Mouse (Mus musculus): ENCODE data around the gene Itga6. TPM values are rescaled to one million over a fixed set of nuclear protein-coding genes. Genes with fewer than 3 reads are reported as not detected.

Itga6 gene
- polyA plus RNA-seq, 1 experiment from 2014 or later: 31.1 TPM

DNA sequence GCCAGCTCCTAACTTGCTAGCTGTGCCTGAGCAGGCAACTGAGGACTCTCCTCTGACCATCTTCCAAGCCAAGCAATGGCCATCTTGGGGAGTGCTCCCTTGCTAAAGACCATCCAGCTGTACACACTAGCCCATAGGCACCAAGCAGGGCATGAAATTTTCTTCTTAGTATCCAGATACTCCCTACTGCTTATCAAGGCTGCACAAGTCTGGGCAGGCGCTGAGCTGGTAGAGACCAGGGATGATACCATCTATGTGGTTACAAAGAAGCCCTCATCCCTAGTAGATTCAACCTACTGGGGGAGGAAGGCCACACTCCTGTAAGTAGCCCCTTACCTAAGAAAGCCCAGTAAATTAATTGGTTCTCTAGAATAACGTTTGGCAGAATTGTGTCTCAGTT, 7.0 kb downstream of the Itga6 start:
- peaks cover 23% of the 10 kb centered on the region for H3K4me1 ChIP-seq
- no peak overlapping the region for H3K4me3 ChIP-seq
- H3K27me3 ChIP-seq: no peaks in the 10 kb centered on the region
- H3K4me2 ChIP-seq: no peak overlapping the region
- no peaks in the 10 kb centered on the region for H3K9me3 ChIP-seq (replicated peaks)
- ATAC-seq: no peak
- H3K9ac ChIP-seq: no peak overlapping the region
- no peaks in the 10 kb centered on the region for H3K36me3 ChIP-seq (ENCODE audit: poor library complexity, severe bottlenecking)
- no peak overlapping the region for H3K27ac ChIP-seq
- WGBS: 87% methylated on average over 2 of the region's 2 CpGs

DNA sequence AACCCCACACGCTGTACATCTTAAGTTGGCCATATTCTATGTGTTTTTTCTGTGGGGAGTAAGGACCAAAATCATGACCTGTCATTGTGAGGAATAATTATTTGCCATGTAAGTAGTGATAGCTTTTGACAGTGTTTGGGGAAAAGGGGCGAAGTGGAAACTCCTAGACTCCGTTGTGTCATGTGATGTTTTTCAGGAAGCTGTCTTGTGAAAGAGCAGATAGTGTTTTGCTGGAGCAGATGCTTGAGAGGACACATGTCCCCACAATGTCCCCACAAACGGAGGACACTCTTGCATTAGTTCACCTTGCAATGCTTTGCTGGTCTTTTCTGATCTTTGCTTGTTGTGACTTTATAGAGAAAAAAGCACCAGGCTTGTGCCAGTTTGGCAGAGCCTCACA, 7.7 kb downstream of the Itga6 start:
- no peak overlapping the region for H3K9ac ChIP-seq
- no peak overlapping the region for H3K4me3 ChIP-seq
- no peaks in the 10 kb centered on the region for H3K9me3 ChIP-seq (replicated peaks)
- H3K27me3 ChIP-seq: no peaks in the 10 kb centered on the region
- ATAC-seq: no peak
- no peak overlapping the region for H3K4me2 ChIP-seq
- WGBS: 93% methylated on average over 4 of the region's 4 CpGs
- no peak overlapping the region for H3K27ac ChIP-seq
- H3K4me1 ChIP-seq: peaks cover 23% of the 10 kb centered on the region
- no peaks in the 10 kb centered on the region for H3K36me3 ChIP-seq (ENCODE audit: poor library complexity, severe bottlenecking)

DNA sequence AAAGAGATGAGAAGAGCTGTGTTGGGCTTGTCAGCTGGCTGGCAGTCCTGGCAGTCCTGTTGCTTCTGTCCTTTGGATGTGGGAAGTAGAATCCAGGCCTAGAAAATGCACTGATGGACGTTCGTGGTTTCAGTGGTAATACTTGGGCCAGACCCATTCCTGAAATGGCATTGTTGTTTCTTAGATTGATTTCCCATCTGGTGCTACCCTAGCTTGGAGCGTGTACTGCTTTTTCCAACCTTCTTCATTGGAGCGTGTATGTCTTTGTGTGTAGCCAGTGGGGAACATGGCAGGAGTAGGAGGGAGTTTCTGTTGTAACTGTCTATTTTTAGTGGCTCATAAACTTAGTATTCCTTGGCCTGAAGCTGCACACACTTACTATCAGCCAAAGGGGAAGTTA, 10.3 kb downstream of the Itga6 start:
- H3K4me3 ChIP-seq: no peak overlapping the region
- H3K27ac ChIP-seq: no peak overlapping the region
- H3K9ac ChIP-seq: no peak overlapping the region
- no peaks in the 10 kb centered on the region for H3K27me3 ChIP-seq
- H3K4me2 ChIP-seq: no peak overlapping the region
- 88% methylated on average over 4 of the region's 4 CpGs for WGBS
- no peaks in the 10 kb centered on the region for H3K9me3 ChIP-seq (replicated peaks)
- H3K4me1 ChIP-seq: peaks cover 12% of the 10 kb centered on the region
- no peak for ATAC-seq
- no peaks in the 10 kb centered on the region for H3K36me3 ChIP-seq (ENCODE audit: poor library complexity, severe bottlenecking)

DNA sequence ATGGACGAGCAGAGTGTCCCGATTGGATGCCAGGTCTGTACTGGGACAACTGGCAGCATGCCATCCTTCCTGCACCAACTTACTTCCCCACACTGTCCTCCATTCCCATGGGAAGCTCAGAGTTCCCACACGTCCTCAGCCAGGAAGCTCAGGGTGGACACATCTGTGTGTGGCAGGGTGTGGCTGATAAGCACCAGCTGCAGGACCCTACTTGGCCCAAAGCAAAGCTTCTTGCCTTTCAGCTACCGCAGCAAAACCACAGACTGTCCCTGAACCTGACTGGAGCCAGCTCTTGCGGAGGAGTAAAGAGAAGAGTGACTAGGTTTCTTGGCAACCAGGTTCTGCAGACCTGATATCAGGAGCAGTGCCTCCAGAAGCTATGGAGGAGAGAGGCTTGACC, 11.7 kb downstream of the Itga6 start:
- Histone ChIP-seq H3K36me3 (ENCODE audit: poor library complexity, severe bottlenecking) (no peaks in the 10 kb centered on the region), H3K4me1 (peaks cover 8% of the 10 kb centered on the region), H3K27ac (no peak overlapping the region), H3K4me3 (no peak overlapping the region), H3K9me3 (replicated peaks) (no peaks in the 10 kb centered on the region), H3K9ac (no peak overlapping the region), H3K4me2 (no peak overlapping the region), H3K27me3 (no peaks in the 10 kb centered on the region)
- WGBS: 87% methylated on average over 5 of the region's 5 CpGs
- no peak for ATAC-seq

DNA sequence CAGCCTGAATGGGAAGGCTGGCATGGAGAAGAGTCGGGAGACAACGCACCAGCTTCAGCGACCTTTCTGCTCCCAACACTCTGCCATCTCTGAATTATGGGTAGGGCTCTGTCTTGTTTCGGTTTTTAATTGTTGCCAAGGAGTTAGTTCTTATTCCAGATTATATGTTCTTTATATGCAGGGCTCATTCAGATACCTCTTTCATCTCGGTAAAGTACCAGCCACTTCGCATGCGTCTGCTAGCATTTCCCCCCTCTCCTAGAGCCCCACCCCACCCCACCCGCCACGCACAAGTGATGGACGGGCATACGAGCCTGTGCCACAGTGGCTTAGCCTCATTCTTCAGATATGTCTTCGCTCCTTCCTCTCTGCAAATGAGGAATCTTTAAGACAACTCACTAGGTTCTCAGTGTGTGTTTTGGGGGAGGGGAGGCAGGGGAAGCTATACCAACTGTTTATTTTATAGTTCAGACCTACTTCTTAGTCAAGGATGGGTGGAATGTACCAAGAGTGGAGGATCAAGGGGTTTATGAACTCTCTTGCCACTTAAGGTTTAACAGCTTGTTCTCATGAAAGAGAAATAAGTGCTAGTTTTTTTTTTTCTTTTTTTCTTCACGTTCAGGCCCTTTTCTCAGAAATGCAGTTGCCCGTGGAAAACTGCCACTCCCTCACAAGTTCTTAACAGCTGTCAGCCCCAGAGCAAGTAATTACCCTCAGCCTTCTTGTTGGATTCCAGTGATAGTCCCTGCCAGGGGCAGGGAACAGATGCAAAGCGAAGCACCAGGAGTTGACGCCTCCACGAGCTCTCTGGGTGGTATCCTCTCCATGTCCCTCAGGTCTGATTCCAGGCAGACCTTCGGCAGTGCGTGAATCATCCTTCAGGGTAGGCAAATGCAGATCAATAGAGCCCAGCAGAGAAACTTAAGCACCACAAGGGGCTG, 13.4 kb downstream of the Itga6 start:
- no peak overlapping the region for H3K9ac ChIP-seq
- ATAC-seq: no peak
- H3K27me3 ChIP-seq: no peaks in the 10 kb centered on the region
- no peaks in the 10 kb centered on the region for H3K36me3 ChIP-seq (ENCODE audit: poor library complexity, severe bottlenecking)
- H3K4me2 ChIP-seq: no peak overlapping the region
- H3K4me1 ChIP-seq: peaks cover 8% of the 10 kb centered on the region
- no peaks in the 10 kb centered on the region for H3K9me3 ChIP-seq (replicated peaks)
- H3K27ac ChIP-seq: peak overlapping the region; percentile 25
- no peak overlapping the region for H3K4me3 ChIP-seq
- WGBS: 64% methylated on average over 19 of the region's 19 CpGs

DNA sequence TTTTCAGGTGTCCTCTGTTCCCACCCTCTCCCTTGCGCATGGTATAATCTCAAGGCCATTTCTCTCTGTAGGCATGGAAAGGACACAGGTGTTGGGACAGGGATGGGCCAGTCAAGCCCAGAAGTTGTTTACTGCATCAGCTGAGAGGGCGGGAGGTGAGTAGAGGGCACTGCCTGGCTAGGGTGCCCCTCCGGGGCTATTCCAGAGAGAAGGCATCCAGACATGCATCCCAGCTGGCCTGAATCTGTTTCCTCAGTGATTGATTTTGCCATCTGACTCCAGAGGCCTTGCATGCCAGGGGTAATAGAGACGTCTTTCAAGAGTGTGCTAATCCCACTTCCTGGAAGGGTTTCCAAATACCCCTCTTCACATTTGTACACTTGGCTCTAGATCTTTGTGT, 14.7 kb downstream of the Itga6 start:
- H3K4me1 ChIP-seq: peaks cover 8% of the 10 kb centered on the region
- WGBS: 89% methylated on average over 4 of the region's 4 CpGs
- H3K9me3 ChIP-seq (replicated peaks): no peaks in the 10 kb centered on the region

DNA sequence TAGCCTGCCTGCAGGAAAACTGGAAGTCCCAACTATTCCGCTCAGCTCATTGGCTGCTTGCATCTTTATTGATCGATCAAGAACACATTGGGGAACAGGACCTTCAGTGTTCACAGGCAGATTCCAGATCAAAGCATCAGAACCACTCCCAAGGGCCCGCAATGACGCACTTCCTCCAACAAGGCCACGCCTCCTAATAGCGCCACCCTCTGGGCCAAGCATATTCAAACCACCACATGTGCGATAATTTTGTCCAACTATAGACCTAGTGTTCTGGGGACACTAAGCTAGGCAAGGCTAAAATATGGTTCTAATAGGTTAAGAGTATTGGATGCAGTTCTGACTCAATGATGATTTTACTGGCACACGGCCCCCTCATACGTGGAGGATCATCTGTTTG, 15.7 kb downstream of the Itga6 start:
- no peak overlapping the region for H3K4me3 ChIP-seq
- no peak for ATAC-seq
- 95% methylated on average over 9 of the region's 9 CpGs for WGBS
- H3K9ac ChIP-seq: no peak overlapping the region
- no peaks in the 10 kb centered on the region for H3K36me3 ChIP-seq (ENCODE audit: poor library complexity, severe bottlenecking)
- H3K27me3 ChIP-seq: no peaks in the 10 kb centered on the region
- H3K4me2 ChIP-seq: no peak overlapping the region
- H3K9me3 ChIP-seq (replicated peaks): no peaks in the 10 kb centered on the region
- H3K4me1 ChIP-seq: peaks cover 8% of the 10 kb centered on the region
- H3K27ac ChIP-seq: no peak overlapping the region

More for the DNA sequence above, 14.7 kb downstream of the Itga6 start:
- no peak overlapping the region for H3K27ac ChIP-seq
- no peaks in the 10 kb centered on the region for H3K36me3 ChIP-seq (ENCODE audit: poor library complexity, severe bottlenecking)
- no peak for ATAC-seq
- H3K4me3 ChIP-seq: no peak overlapping the region
- H3K9ac ChIP-seq: no peak overlapping the region
- no peak overlapping the region for H3K4me2 ChIP-seq
- no peaks in the 10 kb centered on the region for H3K27me3 ChIP-seq

DNA sequence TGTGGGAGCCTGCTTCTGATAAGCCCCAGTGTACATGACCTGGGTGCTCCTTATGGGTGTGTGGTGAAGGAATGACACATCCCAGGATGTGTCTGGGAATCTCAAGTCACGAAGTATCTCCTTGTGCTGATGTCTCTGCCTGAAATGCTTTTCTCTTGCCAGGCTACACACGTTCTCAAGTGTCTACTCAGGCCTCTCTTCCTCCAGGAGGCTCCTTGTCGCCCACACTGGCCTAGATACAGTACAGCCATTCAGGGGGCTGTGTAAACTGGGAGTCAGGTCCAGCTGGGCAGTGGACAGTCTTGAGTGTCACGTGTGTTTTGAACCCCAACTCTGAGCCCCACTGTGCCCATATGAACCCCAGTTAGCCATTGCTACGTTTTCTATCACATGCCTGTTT, 19.1 kb downstream of the Itga6 start:
- no peaks in the 10 kb centered on the region for H3K9me3 ChIP-seq (replicated peaks)
- WGBS: 78% methylated on average over 5 of the region's 5 CpGs
- H3K4me1 ChIP-seq: no peaks in the 10 kb centered on the region
- H3K4me2 ChIP-seq: no peak overlapping the region
- H3K9ac ChIP-seq: no peak overlapping the region
- H3K27ac ChIP-seq: no peak overlapping the region
- H3K27me3 ChIP-seq: no peaks in the 10 kb centered on the region
- ATAC-seq: no peak
- no peak overlapping the region for H3K4me3 ChIP-seq
- no peaks in the 10 kb centered on the region for H3K36me3 ChIP-seq (ENCODE audit: poor library complexity, severe bottlenecking)

DNA sequence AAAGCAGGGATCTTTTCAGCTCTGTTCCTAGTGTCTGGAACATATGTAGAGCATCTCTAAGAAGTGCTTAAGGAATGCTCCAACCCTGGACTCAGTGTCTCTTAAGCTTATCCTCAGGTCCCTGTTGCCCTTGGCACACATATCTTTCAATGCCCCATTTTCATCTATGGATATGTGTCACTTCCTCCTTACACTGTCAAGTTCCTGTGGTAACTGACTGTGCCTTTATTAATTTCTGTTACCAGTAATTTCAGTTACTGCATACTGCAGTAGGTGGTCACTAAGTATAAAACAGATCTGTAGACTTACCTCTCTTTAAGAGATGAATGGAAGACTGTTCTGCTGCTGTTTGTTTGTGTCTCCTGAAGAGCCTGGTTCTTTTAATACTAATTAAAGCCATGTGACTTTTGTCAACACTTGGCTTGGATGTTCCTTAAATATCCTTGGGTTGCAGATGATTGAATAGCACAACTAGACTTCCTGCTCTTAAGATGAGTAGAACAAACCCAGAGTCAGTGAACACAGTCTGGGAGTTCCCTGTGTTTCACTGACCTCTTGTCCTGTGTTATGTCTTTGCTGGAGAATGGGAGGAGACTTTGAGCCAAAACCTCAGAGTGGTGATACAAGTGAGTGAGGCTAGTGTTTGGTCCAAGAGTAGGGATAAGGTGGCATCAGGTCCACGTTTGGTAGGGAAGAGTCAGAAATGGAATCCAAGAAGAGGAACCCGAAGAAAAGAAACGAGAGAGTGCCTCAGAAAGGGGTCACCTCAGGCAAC, 19.7 kb downstream of the Itga6 start:
- Histone ChIP-seq H3K4me3 (no peak overlapping the region), H3K9me3 (replicated peaks) (no peaks in the 10 kb centered on the region), H3K9ac (no peak overlapping the region), H3K4me1 (no peaks in the 10 kb centered on the region), H3K36me3 (ENCODE audit: poor library complexity, severe bottlenecking) (no peaks in the 10 kb centered on the region), H3K27ac (no peak overlapping the region), H3K4me2 (no peak overlapping the region), H3K27me3 (no peaks in the 10 kb centered on the region)
- no peak for ATAC-seq
- 81% methylated on average over 3 of the region's 3 CpGs for WGBS

DNA sequence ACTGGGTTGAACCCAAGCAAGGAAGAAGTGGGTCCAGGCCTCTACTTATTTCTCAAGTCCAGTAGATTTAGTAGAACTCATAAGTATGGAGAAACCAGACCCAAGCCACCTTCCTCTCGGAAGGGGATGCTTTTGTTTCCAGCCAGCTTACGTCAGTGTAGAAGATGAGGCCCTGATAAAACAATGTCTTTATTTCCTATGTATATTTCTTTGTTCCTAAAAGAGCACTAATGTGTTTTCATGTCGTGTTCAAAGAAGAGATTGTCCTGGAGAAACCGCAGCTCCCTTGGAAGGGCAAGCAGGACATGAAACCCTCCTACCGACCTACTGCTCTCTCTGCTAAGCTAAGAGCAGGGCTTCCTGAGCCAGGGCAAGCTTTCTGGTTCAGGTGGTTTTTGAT, 20.6 kb downstream of the Itga6 start:
- ATAC-seq: no peak
- Histone ChIP-seq H3K9me3 (replicated peaks) (no peaks in the 10 kb centered on the region), H3K4me1 (no peaks in the 10 kb centered on the region), H3K27me3 (no peaks in the 10 kb centered on the region), H3K4me2 (no peak overlapping the region), H3K4me3 (no peak overlapping the region), H3K9ac (no peak overlapping the region), H3K36me3 (ENCODE audit: poor library complexity, severe bottlenecking) (no peaks in the 10 kb centered on the region), H3K27ac (no peak overlapping the region)
- 86% methylated on average over 5 of the region's 5 CpGs for WGBS

DNA sequence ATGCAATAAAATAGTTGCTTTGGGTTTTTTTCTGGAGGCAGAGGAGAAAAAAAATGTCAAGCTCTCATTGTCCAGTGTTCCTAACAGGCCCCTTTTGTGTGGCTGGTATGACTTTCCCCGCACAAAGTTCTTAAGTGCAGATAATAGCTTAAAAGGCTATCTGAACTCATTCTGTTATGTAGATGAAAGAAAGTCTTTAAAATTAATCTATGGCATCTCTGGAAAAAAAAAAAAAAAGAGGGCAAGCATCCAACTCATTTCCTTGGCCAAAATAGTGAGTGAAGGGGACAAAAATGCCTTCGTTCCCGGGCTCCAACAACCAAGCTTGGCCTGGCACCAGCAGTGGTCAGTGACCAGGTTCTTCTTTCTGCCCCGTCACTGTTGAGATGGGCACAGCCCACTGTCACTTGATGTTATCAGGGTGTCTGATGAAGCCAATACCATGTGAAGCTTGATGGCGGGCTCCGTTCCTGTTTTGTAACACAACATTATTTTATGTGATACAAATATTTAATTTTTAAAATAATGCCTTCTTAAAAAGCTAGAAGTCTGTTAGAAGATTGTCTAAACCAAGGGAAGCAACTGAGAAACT, 21.7 kb downstream of the Itga6 start:
- H3K4me2 ChIP-seq: no peak overlapping the region
- 79% methylated on average over 6 of the region's 6 CpGs for WGBS
- H3K9me3 ChIP-seq (replicated peaks): no peaks in the 10 kb centered on the region
- no peak for ATAC-seq
- H3K4me1 ChIP-seq: no peaks in the 10 kb centered on the region
- no peaks in the 10 kb centered on the region for H3K27me3 ChIP-seq
- H3K36me3 ChIP-seq (ENCODE audit: poor library complexity, severe bottlenecking): no peaks in the 10 kb centered on the region
- no peak overlapping the region for H3K4me3 ChIP-seq
- H3K27ac ChIP-seq: no peak overlapping the region
- H3K9ac ChIP-seq: no peak overlapping the region

DNA sequence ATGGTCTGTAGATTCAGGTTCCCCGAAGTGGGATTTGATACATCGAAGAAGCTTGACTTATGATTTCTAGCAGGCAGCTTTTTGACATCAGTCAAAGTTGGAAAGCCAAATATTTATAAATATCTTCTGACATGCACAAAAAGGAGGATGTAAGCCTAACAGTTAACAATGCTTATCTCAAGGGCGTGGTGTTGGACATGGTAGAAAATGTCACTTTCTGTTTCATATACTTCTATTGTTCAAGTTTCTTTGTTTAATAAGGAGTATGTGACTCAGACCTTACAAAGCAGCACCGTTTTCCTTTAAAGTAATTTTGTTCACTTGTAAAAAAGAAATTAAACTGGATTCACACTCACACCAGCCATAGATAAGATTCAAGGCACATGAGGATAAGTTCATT, 26.3 kb downstream of the Itga6 start:
- WGBS: 90% methylated on average over 4 of the region's 4 CpGs
- H3K36me3 ChIP-seq (ENCODE audit: poor library complexity, severe bottlenecking): no peaks in the 10 kb centered on the region
- no peaks in the 10 kb centered on the region for H3K27me3 ChIP-seq
- no peak overlapping the region for H3K27ac ChIP-seq
- ATAC-seq: no peak
- no peaks in the 10 kb centered on the region for H3K9me3 ChIP-seq (replicated peaks)
- H3K4me3 ChIP-seq: no peak overlapping the region
- H3K4me2 ChIP-seq: no peak overlapping the region
- H3K4me1 ChIP-seq: peaks cover 19% of the 10 kb centered on the region
- H3K9ac ChIP-seq: no peak overlapping the region
